ENCODE assay signal across 18 mouse cellular contexts in the genomic region with DNA sequence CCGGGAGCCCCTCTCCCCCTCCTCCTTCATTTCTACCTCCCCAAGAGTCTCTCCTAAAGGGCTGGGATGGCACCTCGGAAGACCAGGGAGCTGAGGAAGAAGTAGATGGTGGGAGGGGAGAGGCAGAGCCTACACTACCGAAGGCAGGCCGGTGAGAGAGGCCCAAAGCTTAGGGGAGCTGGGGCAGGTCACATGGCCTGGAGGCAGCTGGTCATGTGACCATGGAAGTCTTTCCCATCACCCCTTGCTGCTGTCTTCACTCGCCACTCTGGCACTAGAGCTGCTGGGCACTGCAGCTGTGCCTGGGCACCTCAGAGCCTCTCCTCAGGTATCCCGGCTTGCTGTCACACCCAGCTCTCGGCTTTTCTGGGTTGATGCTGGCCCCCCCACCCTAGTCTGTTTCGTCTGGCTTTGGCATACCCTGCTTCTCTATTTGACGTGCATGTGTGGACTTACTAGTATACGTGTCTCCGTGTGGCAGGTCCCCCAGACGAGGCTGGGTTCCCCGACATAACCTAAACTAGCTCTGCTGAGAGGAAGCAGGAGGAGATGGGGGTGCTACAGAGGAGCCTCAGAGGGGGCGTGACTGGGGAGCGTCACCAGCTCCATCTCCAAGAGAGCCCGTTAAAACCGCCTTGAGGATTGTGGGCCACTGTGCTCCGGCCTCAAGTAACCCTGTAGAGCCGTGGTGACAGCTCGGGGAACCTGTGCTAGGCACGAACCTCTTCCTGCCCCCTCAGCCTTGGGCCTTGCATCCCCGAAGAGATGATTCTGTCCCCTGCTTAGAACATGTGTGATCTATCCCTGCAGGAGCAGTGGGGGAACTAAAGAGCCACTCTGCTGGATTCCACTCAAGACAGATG. TPM values are rescaled to one million over a fixed set of nuclear protein-coding genes. Genes with fewer than 3 reads are reported as not detected.
DNase-seq lines count a peak whose midpoint lies in the region; ATAC-seq lines count a peak whose summit lies in the region.
"Had no signal": no experiment of that assay in that cellular context is flagged by ENCODE, and none has a peak within 500 bp of the region (broad histone marks: within the 10 kb centered on the region; RNA-seq: fewer than 3 reads in every experiment).

No protein-coding gene starts in this region.

- no peaks in the 10 kb centered on the region for H3K9me3 ChIP-seq in kidney, embryonic 15.5 days (replicated peaks)
- H3K9me3 ChIP-seq: embryonic facial prominence, embryonic 15.5 days; hindbrain, embryonic 13.5 days had no signal

- 85% methylated on average over 22 of the region's 22 CpGs for WGBS in kidney, embryonic 15.5 days

- H3K4me3 ChIP-seq in kidney, embryonic 15.5 days (replicated peaks), result no peak overlapping the region
- H3K4me3 ChIP-seq: embryonic facial prominence, embryonic 15.5 days; hindbrain, embryonic 13.5 days had no signal

- peaks cover 11% of the 10 kb centered on the region; the same call in 1 of the 2 replicates for H3K4me1 ChIP-seq in kidney, embryonic 15.5 days
- H3K4me1 ChIP-seq: embryonic facial prominence, embryonic 15.5 days; hindbrain, embryonic 13.5 days had no signal

- no peaks in the 10 kb centered on the region for H3K27me3 ChIP-seq in kidney, embryonic 15.5 days
- H3K27me3 ChIP-seq: embryonic facial prominence, embryonic 15.5 days; hindbrain, embryonic 13.5 days had no signal

- peaks cover 76% of the 10 kb centered on the region for H3K36me3 ChIP-seq in kidney, embryonic 15.5 days

- no peak overlapping the region for H3K4me2 ChIP-seq in kidney, embryonic 15.5 days
- H3K4me2 ChIP-seq: embryonic facial prominence, embryonic 15.5 days; hindbrain, embryonic 13.5 days had no signal

- H3K27ac ChIP-seq in kidney, embryonic 15.5 days, result peak overlapping the region; percentile 13; the same call in 1 of the 2 replicates
- H3K27ac ChIP-seq: embryonic facial prominence, embryonic 15.5 days; hindbrain, embryonic 13.5 days; liver, embryonic 14.5 days had no signal

- DNase-seq in kidney, adult 18-20 months, result no peak
- peak; percentile 42 for DNase-seq in right cerebral cortex, adult 18-20 months
- no peak for DNase-seq in right cerebral cortex, postnatal 36 days (ENCODE audit: low spot score in 2 of 2)
- peak; percentile 75 for DNase-seq in testis, postnatal 14 days (ENCODE audit: low spot score)
- no peak for DNase-seq in liver
- DNase-seq: adrenal gland, postnatal 14 days; heart, adult 18-20 months; kidney, adult 9 months; lung, postnatal 4 days; retina, postnatal 1 day; thymus, postnatal 36 days had no signal

- 0 out of 2 replicates have a peak, but pooled peaks have one; percentile 12 for ATAC-seq in kidney, embryonic 15.5 days (replicated peaks; ENCODE audit: low FRiP score)
- ATAC-seq in common myeloid progenitor, adult 5-6 weeks (replicated peaks; ENCODE audit: low read depth, poor library complexity, severe bottlenecking), result peak; percentile 48
- ATAC-seq: CD4-positive, CD25-positive, alpha-beta regulatory T cell, adult 4 months; midbrain, embryonic 16.5 days had no signal

- no peak overlapping the region for H3K9ac ChIP-seq in kidney, embryonic 15.5 days
- H3K9ac ChIP-seq: embryonic facial prominence, embryonic 15.5 days; hindbrain, embryonic 13.5 days; liver, embryonic 14.5 days had no signal

RNA-seq across cellular contexts. Expression of a gene that starts 46.3 kb away (rescaled TPM):
- 80.3 and 83.1 TPM in 2 replicates for polyA plus RNA-seq in kidney, embryonic 15.5 days (2015; fragmentation: Nextera tagmentation; extraction: Ambion mirVana)
- 56.6 and 62.0 TPM in 2 replicates for total RNA-seq in common myeloid progenitor, adult 5-6 weeks (2017)

Comparison
In these comparisons a context has a peak if more than half of its experiments do, and no peak if none do; other contexts are left out.
1. DNase-seq: peak in right cerebral cortex, adult 18-20 months (single experiment) and testis, postnatal 14 days (single experiment); none in kidney, adult 18-20 months (single experiment), right cerebral cortex, postnatal 36 days (0 of 2) and liver (single experiment).